Mouse (Mus musculus): ENCODE data around the gene Krtap13. TPM values are rescaled to one million over a fixed set of nuclear protein-coding genes. Genes with fewer than 3 reads are reported as not detected.

The Krtap13 gene
- polyA plus RNA-seq (2015; fragmentation: Nextera tagmentation; extraction: Ambion mirVana) = not detected in 2 replicates

DNA sequence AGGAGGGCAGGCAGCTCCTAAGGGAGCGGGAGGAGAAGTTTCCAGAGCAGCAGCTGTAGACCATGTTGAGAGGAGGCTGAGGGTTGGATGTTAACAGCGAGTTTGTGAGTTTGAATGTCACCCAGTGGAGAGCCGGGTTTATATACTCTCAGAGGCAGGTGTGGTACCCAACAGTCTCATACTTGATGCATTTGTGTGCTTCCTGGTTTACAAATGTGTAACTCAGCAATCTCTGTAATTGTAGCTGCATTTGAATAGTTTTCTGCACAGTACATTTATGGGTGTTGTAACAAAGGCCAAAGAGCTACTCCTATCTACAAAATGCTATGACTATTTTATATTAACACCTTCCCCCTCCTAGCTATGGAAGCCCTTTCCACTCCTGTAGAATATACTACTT lies at the start of gene Krtap13:
Gene Krtap13 (minus strand): TSS at position 101 of the 400 bp plus-strand sequence.

DNA sequence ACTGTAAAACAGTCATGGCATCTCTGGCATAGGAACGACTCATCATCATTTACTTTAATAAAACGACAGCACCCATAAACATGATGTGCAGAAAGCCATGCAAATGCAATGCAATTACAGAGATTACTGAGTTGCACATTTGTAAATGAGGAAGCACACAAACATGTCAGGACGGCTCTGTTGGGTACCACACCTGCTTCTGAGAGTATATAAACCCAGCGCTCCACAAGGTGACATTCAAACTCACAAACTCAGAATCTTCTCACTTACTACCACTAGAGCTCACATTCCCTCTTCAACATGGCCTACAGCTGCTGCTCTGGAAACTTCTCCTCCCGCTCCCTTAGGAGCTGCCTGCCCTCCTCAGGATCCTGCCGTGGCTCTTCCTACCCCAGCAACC lies 26.2 kb upstream of the Krtap13 start, which contains the start of gene Gm5965:
Gene Gm5965 (plus strand): TSS at position 301 of the 400 bp plus-strand sequence.

DNA sequence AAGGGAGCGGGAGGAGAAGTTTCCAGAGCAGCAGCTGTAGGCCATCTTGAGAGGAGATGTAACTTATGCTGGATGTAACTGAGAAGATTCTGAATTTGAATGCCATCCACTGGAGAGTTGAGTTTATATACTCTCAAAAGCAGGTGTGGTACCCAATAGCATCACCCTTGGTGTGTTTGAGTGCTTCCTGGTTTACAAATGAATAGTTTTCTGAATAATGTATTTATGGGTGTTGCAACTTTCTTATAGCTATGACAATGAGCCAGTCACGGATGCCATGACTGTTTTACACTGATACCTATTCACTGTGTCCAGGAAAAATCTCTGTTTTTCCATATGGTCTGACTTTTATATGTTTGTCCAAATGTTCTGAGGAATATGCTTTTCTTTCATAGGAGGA lies 22.7 kb upstream of the Krtap13 start, which contains the start of gene 2310057N15Rik:
Gene 2310057N15Rik (minus strand): TSS at position 101 of the 400 bp plus-strand sequence.

DNA sequence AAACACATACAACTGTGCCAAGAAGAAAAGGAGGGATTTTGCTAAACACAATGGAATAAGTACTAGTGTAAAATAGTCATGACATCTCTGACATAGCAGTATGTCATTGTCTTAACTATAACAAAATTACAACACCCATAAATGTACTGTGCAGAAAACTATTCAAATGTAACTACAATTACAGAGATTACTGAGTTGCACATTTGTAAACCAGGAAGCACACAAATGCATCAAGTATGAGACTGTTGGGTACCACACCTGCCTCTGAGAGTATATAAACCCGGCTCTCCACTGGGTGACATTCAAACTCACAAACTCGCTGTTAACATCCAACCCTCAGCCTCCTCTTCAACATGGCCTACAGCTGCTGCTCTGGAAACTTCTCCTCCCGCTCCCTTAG lies 7.1 kb upstream of the Krtap13 start, which contains the start of gene 2310034C09Rik:
Gene 2310034C09Rik (plus strand): TSS at position 301 of the 400 bp plus-strand sequence.

GRCm38 (mm10) chr16:88728812-88729275 lies 22.6 kb downstream of the Krtap13 start, which contains the start of gene Krtap13-1:
Gene Krtap13-1 (plus strand): TSS chr16:88728862.

DNA sequence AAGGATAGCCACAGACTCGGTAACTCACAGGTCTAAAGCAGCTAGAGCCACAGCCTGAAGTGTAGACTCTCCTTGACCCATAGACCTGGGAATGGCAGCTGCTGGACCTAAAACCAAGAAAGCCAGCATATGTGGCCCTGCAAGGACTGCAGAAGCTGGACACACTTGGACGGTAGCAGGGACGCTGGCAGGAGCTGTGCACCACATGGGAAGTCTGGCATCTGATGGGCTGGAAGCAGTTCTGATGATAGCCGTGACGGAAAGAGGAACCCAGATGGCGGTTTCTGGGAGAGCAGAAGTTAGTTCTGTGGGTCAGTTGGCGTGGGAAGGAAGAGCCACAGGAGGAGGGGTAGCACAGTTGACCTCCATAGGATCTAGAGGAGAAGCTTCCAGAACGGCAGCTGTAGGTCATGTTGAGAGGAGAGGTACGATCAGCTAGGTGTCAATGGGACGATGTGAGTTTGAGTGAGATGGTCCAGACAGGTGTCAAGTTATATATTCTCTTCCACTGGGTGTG lies 43.9 kb downstream of the Krtap13 start, which contains the start of gene 2310061N02Rik:
Gene 2310061N02Rik (minus strand): TSS at position 467 of the 517 bp plus-strand sequence.

Other genes starting within 250 kb of the Krtap13 start
- not detected in 2 replicates for gene Cldn17, start 244.7 kb downstream of the Krtap13 start, polyA plus RNA-seq (2015; fragmentation: Nextera tagmentation; extraction: Ambion mirVana)
- gene Cldn8, start 188.5 kb downstream of the Krtap13 start, polyA plus RNA-seq (2015; fragmentation: Nextera tagmentation; extraction: Ambion mirVana) = 0.06 TPM in 1 of 2 replicates, not detected in the other
- gene Krtap24-1, start 139.4 kb downstream of the Krtap13 start, polyA plus RNA-seq (2015; fragmentation: Nextera tagmentation; extraction: Ambion mirVana) = not detected in 2 replicates
- not detected in 2 replicates for gene 2310079G19Rik, start 124.0 kb downstream of the Krtap13 start, polyA plus RNA-seq (2015; fragmentation: Nextera tagmentation; extraction: Ambion mirVana)
- gene Krtap26-1, start 103.8 kb downstream of the Krtap13 start, polyA plus RNA-seq (2015; fragmentation: Nextera tagmentation; extraction: Ambion mirVana) = not detected in 2 replicates
- not detected in 2 replicates for gene Krtap27-1, start 80.0 kb downstream of the Krtap13 start, polyA plus RNA-seq (2015; fragmentation: Nextera tagmentation; extraction: Ambion mirVana)
- gene 2310061N02Rik, start 43.7 kb downstream of the Krtap13 start, polyA plus RNA-seq (2015; fragmentation: Nextera tagmentation; extraction: Ambion mirVana) = not detected in 2 replicates
- not detected in 2 replicates for gene Krtap13-1, start 22.8 kb downstream of the Krtap13 start, polyA plus RNA-seq (2015; fragmentation: Nextera tagmentation; extraction: Ambion mirVana)
- not detected in 2 replicates for gene 2310034C09Rik, start 7.2 kb upstream of the Krtap13 start, polyA plus RNA-seq (2015; fragmentation: Nextera tagmentation; extraction: Ambion mirVana)
- not detected in 2 replicates for gene 2310057N15Rik, start 22.6 kb upstream of the Krtap13 start, polyA plus RNA-seq (2015; fragmentation: Nextera tagmentation; extraction: Ambion mirVana)
- gene Gm5965, start 26.3 kb upstream of the Krtap13 start, polyA plus RNA-seq (2015; fragmentation: Nextera tagmentation; extraction: Ambion mirVana) = not detected in 2 replicates
- not detected in 2 replicates for gene Gm20741, start 60.6 kb upstream of the Krtap13 start, polyA plus RNA-seq (2015; fragmentation: Nextera tagmentation; extraction: Ambion mirVana)
- gene Krtap15, start 68.6 kb upstream of the Krtap13 start, polyA plus RNA-seq (2015; fragmentation: Nextera tagmentation; extraction: Ambion mirVana) = not detected in 2 replicates
- not detected in 2 replicates for gene Krtap14, start 74.5 kb upstream of the Krtap13 start, polyA plus RNA-seq (2015; fragmentation: Nextera tagmentation; extraction: Ambion mirVana)
- gene Krtap19-1, start 117.8 kb upstream of the Krtap13 start, polyA plus RNA-seq (2015; fragmentation: Nextera tagmentation; extraction: Ambion mirVana) = not detected in 2 replicates
- gene Krtap19-2, start 122.6 kb upstream of the Krtap13 start, polyA plus RNA-seq (2015; fragmentation: Nextera tagmentation; extraction: Ambion mirVana) = not detected in 2 replicates
- not detected in 2 replicates for gene Krtap19-3, start 126.4 kb upstream of the Krtap13 start, polyA plus RNA-seq (2015; fragmentation: Nextera tagmentation; extraction: Ambion mirVana)
- gene Krtap19-4, start 133.5 kb upstream of the Krtap13 start, polyA plus RNA-seq (2015; fragmentation: Nextera tagmentation; extraction: Ambion mirVana) = not detected in 2 replicates
- not detected in 2 replicates for gene Krtap19-5, start 144.8 kb upstream of the Krtap13 start, polyA plus RNA-seq (2015; fragmentation: Nextera tagmentation; extraction: Ambion mirVana)
- gene Krtap19-9b, start 180.6 kb upstream of the Krtap13 start, polyA plus RNA-seq (2015; fragmentation: Nextera tagmentation; extraction: Ambion mirVana) = not detected in 2 replicates
- not detected in 2 replicates for gene Krtap16-3, start 211.2 kb upstream of the Krtap13 start, polyA plus RNA-seq (2015; fragmentation: Nextera tagmentation; extraction: Ambion mirVana)

Data from neural tube, postnatal 0 days (tissue).